Mouse (Mus musculus) stomach, postnatal 0 days (tissue): ENCODE measurements at regions not wholly inside any gene's neighbourhood (a gene's known extent, or its start where the extent isn't known, plus 50 kb on each side); places are given as distances from the start of the nearest gene placed in this dataset.

Experiments used
- CTCF ChIP-seq: IDR thresholded peaks from 2 replicates; pipeline ENCODE4 v1.5.1; 2016; ENCODE audit warnings: antibody characterized with exemption, low read depth, mild to moderate bottlenecking, moderate library complexity
- EP300 ChIP-seq: optimal IDR thresholded peaks from 2 replicates; pipeline ENCODE3; 2016; ENCODE audit warnings: antibody characterized with exemption

- TF ChIP-seq CTCF (no peak), EP300 (no peak)
Observed at GRCm38 (mm10) chr3:60796207-60796606, 206.4 kb upstream of the P2ry1 start.
